Mouse (Mus musculus) C2C12 (cell line): Measurements from ENCODE around the gene Bcl9l. TPM values are rescaled to one million over a fixed set of nuclear protein-coding genes. Genes with fewer than 3 reads are reported as not detected.

Experiments
- H3K27me3 ChIP-seq: one replicate; pipeline ENCODE4 v1.6.1; 2011; ENCODE audit not compliant: control insufficient read depth, insufficient read depth, insufficient read length
- H3K36me3 ChIP-seq: one replicate; pipeline ENCODE4 v1.6.1; 2011; ENCODE audit not compliant: control insufficient read depth, insufficient read depth
- H3K4me3 ChIP-seq: one replicate; pipeline ENCODE4 v1.5.1; 2011; ENCODE audit warnings: mild to moderate bottlenecking, control low read depth; ENCODE audit not compliant: poor library complexity, insufficient read depth, severe bottlenecking
- H3K79me2 ChIP-seq: one replicate; pipeline ENCODE4 v1.6.1; 2011; ENCODE audit not compliant: control insufficient read depth, insufficient read depth
- H3K79me3 ChIP-seq: one replicate; pipeline ENCODE4 v1.6.1; 2011; ENCODE audit warnings: low read depth, control low read depth
- H3ac ChIP-seq: one replicate; pipeline ENCODE3; 2011; ENCODE audit warnings: low read depth; ENCODE audit not compliant: control insufficient read depth, insufficient read length
- CEBPB ChIP-seq: IDR thresholded peaks from one replicate; pipeline ENCODE4 v1.6.1; 2011; ENCODE audit warnings: low read depth, mild to moderate bottlenecking, control low read depth, moderate library complexity
- CTCF ChIP-seq: IDR thresholded peaks from one replicate; pipeline ENCODE4 v1.5.1; 2011; ENCODE audit not compliant: control insufficient read depth, insufficient read depth, insufficient read length
- FOSL1 ChIP-seq: IDR thresholded peaks from one replicate; pipeline ENCODE4 v1.8.0; 2011; ENCODE audit warnings: mild to moderate bottlenecking, low read length; ENCODE audit not compliant: poor library complexity, insufficient read depth, severe bottlenecking
- MAX ChIP-seq: IDR thresholded peaks from one replicate; pipeline ENCODE4 v1.6.1; 2011; ENCODE audit warnings: mild to moderate bottlenecking, control low read depth
- MYOD1 ChIP-seq: IDR thresholded peaks from one replicate; pipeline ENCODE4 v1.6.1; 2011; ENCODE audit warnings: low read depth; ENCODE audit not compliant: control insufficient read depth, insufficient read length
- MYOG ChIP-seq: IDR thresholded peaks from one replicate; pipeline ENCODE4 v1.6.1; 2011; ENCODE audit not compliant: control insufficient read depth, insufficient read length; ENCODE audit errors: extremely low read depth
- USF1 ChIP-seq: IDR thresholded peaks from one replicate; pipeline ENCODE4 v1.6.1; 2011; ENCODE audit warnings: low read depth, mild to moderate bottlenecking, control low read depth, moderate library complexity
- polyA plus RNA-seq: library from polyadenylated mRNA; unstranded; fragments of >200 nt; fragmentation: generic; extraction: Trizol; gene quantifications from one replicate; pipeline ENCODE4 v1.2.1, GENCODE M21; 2012; ENCODE audit warnings: missing spikeins

Gene Bcl9l
- polyA plus RNA-seq, 1 experiment, result 31.4 TPM

- Histone ChIP-seq H3K36me3 (peaks cover 7% of the 10 kb centered on the region), H3ac (no peak overlapping the region), H3K79me3 (peaks cover 81% of the 10 kb centered on the region), H3K79me2 (peaks cover 100% of the 10 kb centered on the region), H3K27me3 (no peaks in the 10 kb centered on the region), H3K4me3 (no peak overlapping the region)
- TF ChIP-seq CEBPB, result no peak
- TF ChIP-seq USF1, result no peak
- no peak for TF ChIP-seq FOSL1
- no peak for TF ChIP-seq MAX
- no peak for TF ChIP-seq MYOG
- TF ChIP-seq CTCF, result no peak
Measured at GRCm38 (mm10) chr9:44488416-44488815, 5.8 kb downstream of the Bcl9l start.

- H3K79me2 ChIP-seq, result peaks cover 100% of the 10 kb centered on the region
- H3K4me3 ChIP-seq, result no peak overlapping the region
- no peak for TF ChIP-seq USF1
- TF ChIP-seq MYOG, result no peak
- no peak for TF ChIP-seq MYOD1
- TF ChIP-seq CEBPB, result no peak
- TF ChIP-seq FOSL1, result no peak
- TF ChIP-seq CTCF, result no peak
- TF ChIP-seq MAX, result no peak
- peaks cover 7% of the 10 kb centered on the region for H3K36me3 ChIP-seq
- H3ac ChIP-seq, result peak overlapping the region; percentile 40
- H3K27me3 ChIP-seq, result no peaks in the 10 kb centered on the region
- peaks cover 82% of the 10 kb centered on the region for H3K79me3 ChIP-seq
Measured at GRCm38 (mm10) chr9:44488855-44489381, 6.3 kb downstream of the Bcl9l start.

GRCm38 (mm10) chr9:44489651-44490085 is 7.0 kb downstream of the Bcl9l start:
- no peaks in the 10 kb centered on the region for H3K27me3 ChIP-seq
- TF ChIP-seq FOSL1, result no peak
- TF ChIP-seq MYOD1, result no peak
- no peak for TF ChIP-seq CEBPB
- no peak for TF ChIP-seq MAX
- no peak for TF ChIP-seq MYOG
- TF ChIP-seq CTCF, result no peak
- peaks cover 7% of the 10 kb centered on the region for H3K36me3 ChIP-seq
- H3ac ChIP-seq, result no peak overlapping the region
- no peak overlapping the region for H3K4me3 ChIP-seq
- H3K79me2 ChIP-seq, result peaks cover 100% of the 10 kb centered on the region
- H3K79me3 ChIP-seq, result peaks cover 78% of the 10 kb centered on the region

- Histone ChIP-seq H3K79me2 (peaks cover 99% of the 10 kb centered on the region), H3K36me3 (peaks cover 3% of the 10 kb centered on the region), H3ac (no peak overlapping the region), H3K79me3 (peaks cover 78% of the 10 kb centered on the region), H3K27me3 (no peaks in the 10 kb centered on the region), H3K4me3 (no peak overlapping the region)
- TF ChIP-seq CEBPB (no peak), CTCF (no peak), MYOD1 (no peak), FOSL1 (no peak), MYOG (no peak), MAX (no peak), USF1 (no peak)
Measured at GRCm38 (mm10) chr9:44490086-44490967, 7.7 kb downstream of the Bcl9l start.

- Histone ChIP-seq H3K79me2 (peaks cover 99% of the 10 kb centered on the region), H3K79me3 (peaks cover 76% of the 10 kb centered on the region), H3K36me3 (peaks cover 3% of the 10 kb centered on the region), H3K4me3 (no peak overlapping the region), H3ac (no peak overlapping the region), H3K27me3 (no peaks in the 10 kb centered on the region)
- TF ChIP-seq CEBPB (no peak), MYOG (no peak), MYOD1 (no peak), USF1 (no peak), CTCF (no peak), MAX (no peak), FOSL1 (no peak)
Measured at GRCm38 (mm10) chr9:44491351-44491750, 8.7 kb downstream of the Bcl9l start.
